Mouse (Mus musculus): Measurements from ENCODE around the gene Dbx1.

DNA sequence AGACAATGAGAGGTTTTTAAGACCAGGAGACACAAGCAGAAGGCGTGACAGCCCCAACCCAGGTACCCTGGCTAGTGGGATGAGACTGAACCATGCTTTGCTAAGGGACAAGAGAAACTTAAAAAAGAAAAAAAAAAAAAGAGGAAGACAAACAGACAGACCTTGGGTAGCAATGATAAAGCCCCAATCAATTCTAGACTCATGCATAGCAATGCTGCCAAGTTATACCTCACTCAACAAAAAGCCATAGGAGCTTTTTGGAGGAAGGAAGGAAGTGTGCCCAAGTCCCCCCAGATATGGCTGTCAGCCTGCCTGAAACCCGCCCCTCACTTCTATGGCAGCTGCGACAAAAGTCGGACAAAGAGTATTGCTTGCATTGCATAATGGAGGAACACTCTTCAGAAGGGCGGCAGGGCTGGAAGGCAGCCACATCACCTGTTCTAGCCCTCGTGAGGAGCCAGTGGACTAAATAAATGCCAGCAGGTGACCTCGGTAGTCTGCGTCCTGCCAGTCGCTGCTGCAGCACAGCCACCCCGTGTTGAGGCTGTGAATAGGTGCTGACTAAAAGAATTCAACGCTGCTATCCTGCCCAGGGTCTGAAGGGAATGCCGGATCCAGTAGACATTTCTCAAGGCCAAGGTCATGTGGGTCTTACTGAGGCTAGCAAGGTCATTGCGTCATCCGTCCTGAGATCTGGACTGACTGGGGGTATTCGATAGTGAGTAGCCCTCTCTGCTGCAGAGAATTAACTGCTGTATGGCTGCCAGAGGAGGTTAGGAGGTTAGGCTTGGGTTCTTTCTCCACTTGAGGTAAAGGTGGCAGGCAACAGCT, 31.5 kb downstream of the Dbx1 start:
- TF ChIP-seq CTCF (IDR thresholded peaks at IDR 0.05; ENCODE audit: low read depth) = no peak
- TF ChIP-seq EP300 (IDR thresholded peaks at IDR 0.05; ENCODE audit: low read depth) = no peak

Data from liver, postnatal 0 days (tissue).